Mouse (Mus musculus) limb, embryonic 12.5 days (tissue): ENCODE data around the gene Slc10a4. TPM values are rescaled to one million over a fixed set of nuclear protein-coding genes. Genes with fewer than 3 reads are reported as not detected.
"Not testable (repeated sequence)": the region's sequence is repeated elsewhere in the genome, so short reads cannot be mapped to it uniquely, and the experiment has no call there.

Experiments
- ATAC-seq: fragments of 200-750 bp; cut with Nextera tagmentation; 2 replicates; pipeline ENCODE4 v1.8.0; 2017; ENCODE audit warnings: low read depth, moderate TSS enrichment; ENCODE audit not compliant: insufficient number of reproducible peaks, insufficient read depth, low FRiP score, low TSS enrichment
- H3K27ac ChIP-seq: fragments of 300-500 bp; sonication (generic); 2 replicates; pipeline ENCODE4 v1.5.1; 2016; ENCODE audit warnings: mild to moderate bottlenecking, moderate library complexity
- H3K27me3 ChIP-seq: fragments of 300-500 bp; sonication (generic); 2 replicates; pipeline ENCODE4 v1.6.1; 2016; ENCODE audit warnings: mild to moderate bottlenecking, moderate library complexity
- H3K36me3 ChIP-seq: fragments of 300-500 bp; sonication (generic); 2 replicates; pipeline ENCODE4 v1.6.1; 2016; ENCODE audit warnings: mild to moderate bottlenecking, moderate library complexity
- H3K4me1 ChIP-seq: fragments of 300-500 bp; sonication (generic); replicated peaks from 2 replicates; pipeline ENCODE4 v1.6.1; 2016
- H3K4me2 ChIP-seq: fragments of 300-500 bp; sonication (generic); 2 replicates; pipeline ENCODE4 v1.6.1; 2016; ENCODE audit warnings: mild to moderate bottlenecking, moderate library complexity
- H3K4me3 ChIP-seq: fragments of 300-500 bp; sonication (generic); replicated peaks from 2 replicates; pipeline ENCODE4 v1.5.1; 2016; ENCODE audit warnings: mild to moderate bottlenecking
- H3K9ac ChIP-seq: fragments of 300-500 bp; sonication (generic); replicated peaks from 2 replicates; pipeline ENCODE4 v1.6.1; 2016; ENCODE audit warnings: mild to moderate bottlenecking, moderate library complexity
- H3K9me3 ChIP-seq: fragments of 300-500 bp; sonication (generic); 2 replicates; pipeline ENCODE4 v1.6.1; 2016; ENCODE audit warnings: mild to moderate bottlenecking, moderate library complexity
- WGBS: fragments of 180-500 bp; shearing (Covaris S2); methylation state at CpG from one replicate; pipeline ENCODE4 v1.1.7; 2016; 5-methylcytosine and 5-hydroxymethylcytosine counted together
- polyA plus RNA-seq: library from polyadenylated mRNA; unstranded; fragments of >200 nt; fragmentation: Nextera tagmentation; extraction: Ambion mirVana; gene quantifications from 2 replicates; pipeline ENCODE4 v1.2.1, GENCODE M21; 2016

Slc10a4 gene
- polyA plus RNA-seq, 1 experiment from 2014 or later = 0.59 TPM

GRCm38 (mm10) chr5:73013611-73014287 lies 7.1 kb downstream of the Slc10a4 start:
- peak overlapping the region; percentile 42 for H3K9ac ChIP-seq
- H3K4me2 ChIP-seq = peak overlapping the region; percentile 67
- peak overlapping the region; percentile 44 for H3K4me3 ChIP-seq
- peaks cover 46% of the 10 kb centered on the region for H3K27me3 ChIP-seq
- 1% methylated on average over 64 of the region's 65 CpGs for WGBS
- H3K27ac ChIP-seq, H3K9me3 ChIP-seq, H3K36me3 ChIP-seq: not testable (repeated sequence)
- H3K4me1 ChIP-seq = peaks cover 21% of the 10 kb centered on the region
- ATAC-seq = peak; percentile 48; the same call in 1 of the 2 replicates

GRCm38 (mm10) chr5:73014745-73015144 lies 8.1 kb downstream of the Slc10a4 start:
- ATAC-seq = no peak
- WGBS = 26% methylated on average over 9 of the region's 9 CpGs
- Histone ChIP-seq H3K4me3 (no peak overlapping the region), H3K9ac (no peak overlapping the region), H3K9me3 (no peaks in the 10 kb centered on the region), H3K4me1 (peaks cover 21% of the 10 kb centered on the region), H3K27ac (no peak overlapping the region), H3K36me3 (no peaks in the 10 kb centered on the region), H3K4me2 (no peak overlapping the region), H3K27me3 (peaks cover 45% of the 10 kb centered on the region)

- H3K4me1 ChIP-seq = no peaks in the 10 kb centered on the region
- H3K36me3 ChIP-seq = peaks cover 33% of the 10 kb centered on the region
- no peaks in the 10 kb centered on the region for H3K27me3 ChIP-seq
- WGBS = 91% methylated on average over 13 of the region's 13 CpGs
- H3K9me3 ChIP-seq = no peaks in the 10 kb centered on the region
- H3K9ac ChIP-seq = no peak overlapping the region
- no peak overlapping the region for H3K27ac ChIP-seq
- no peak overlapping the region for H3K4me3 ChIP-seq
- H3K4me2 ChIP-seq = no peak overlapping the region
- no peak for ATAC-seq
These were observed 17.1 kb downstream of the Slc10a4 start for GRCm38 (mm10) chr5:73023801-73024200.

GRCm38 (mm10) chr5:73028646-73029045 lies 22.0 kb downstream of the Slc10a4 start:
- H3K36me3 ChIP-seq = peaks cover 63% of the 10 kb centered on the region

GRCm38 (mm10) chr5:73032481-73032880 lies 25.8 kb downstream of the Slc10a4 start:
- no peaks in the 10 kb centered on the region for H3K9me3 ChIP-seq
- H3K4me1 ChIP-seq = no peaks in the 10 kb centered on the region
- H3K27ac ChIP-seq = no peak overlapping the region
- WGBS = 75% methylated on average over 11 of the region's 11 CpGs
- no peak overlapping the region for H3K4me2 ChIP-seq
- H3K27me3 ChIP-seq = no peaks in the 10 kb centered on the region
- peaks cover 78% of the 10 kb centered on the region for H3K36me3 ChIP-seq
- no peak overlapping the region for H3K4me3 ChIP-seq
- ATAC-seq = no peak
- H3K9ac ChIP-seq = no peak overlapping the region

More at GRCm38 (mm10) chr5:73028646-73029045, 22.0 kb downstream of the Slc10a4 start:
- Histone ChIP-seq H3K4me1 (no peaks in the 10 kb centered on the region), H3K4me2 (no peak overlapping the region), H3K27me3 (no peaks in the 10 kb centered on the region), H3K4me3 (no peak overlapping the region), H3K9ac (no peak overlapping the region), H3K9me3 (no peaks in the 10 kb centered on the region), H3K27ac (no peak overlapping the region)
- WGBS = 83% methylated on average over 13 of the region's 13 CpGs
- ATAC-seq = no peak

- no peak overlapping the region for H3K4me2 ChIP-seq
- peaks cover 56% of the 10 kb centered on the region for H3K36me3 ChIP-seq
- no peaks in the 10 kb centered on the region for H3K9me3 ChIP-seq
- no peaks in the 10 kb centered on the region for H3K4me1 ChIP-seq
- no peak overlapping the region for H3K27ac ChIP-seq
- no peaks in the 10 kb centered on the region for H3K27me3 ChIP-seq
- ATAC-seq = no peak
- H3K9ac ChIP-seq = no peak overlapping the region
- no peak overlapping the region for H3K4me3 ChIP-seq
- WGBS = 100% methylated on average over 2 of the region's 2 CpGs
These were observed 37.4 kb downstream of the Slc10a4 start for GRCm38 (mm10) chr5:73044055-73044454.

GRCm38 (mm10) chr5:73047651-73048245 lies 41.1 kb downstream of the Slc10a4 start:
- no peaks in the 10 kb centered on the region for H3K27me3 ChIP-seq
- no peak overlapping the region for H3K27ac ChIP-seq
- H3K36me3 ChIP-seq = peaks cover 85% of the 10 kb centered on the region
- no peaks in the 10 kb centered on the region for H3K4me1 ChIP-seq
- no peaks in the 10 kb centered on the region for H3K9me3 ChIP-seq
- no peak for ATAC-seq
- WGBS = 84% methylated on average over 7 of the region's 7 CpGs
- no peak overlapping the region for H3K4me3 ChIP-seq
- no peak overlapping the region for H3K9ac ChIP-seq
- no peak overlapping the region for H3K4me2 ChIP-seq

- Histone ChIP-seq H3K9me3 (no peaks in the 10 kb centered on the region), H3K27ac (no peak overlapping the region), H3K4me1 (no peaks in the 10 kb centered on the region), H3K27me3 (no peaks in the 10 kb centered on the region), H3K9ac (no peak overlapping the region), H3K36me3 (peaks cover 91% of the 10 kb centered on the region), H3K4me2 (no peak overlapping the region), H3K4me3 (no peak overlapping the region)
- 94% methylated on average over 8 of the region's 8 CpGs for WGBS
- ATAC-seq = no peak
These were observed 47.2 kb downstream of the Slc10a4 start for GRCm38 (mm10) chr5:73053933-73054332.

GRCm38 (mm10) chr5:73056457-73056856 lies 49.8 kb downstream of the Slc10a4 start:
- ATAC-seq = no peak

GRCm38 (mm10) chr5:73056937-73057336 lies 50.3 kb downstream of the Slc10a4 start:
- no peak for ATAC-seq

More at GRCm38 (mm10) chr5:73056457-73056856, 49.8 kb downstream of the Slc10a4 start:
- peaks cover 69% of the 10 kb centered on the region for H3K36me3 ChIP-seq
- 90% methylated on average over 6 of the region's 6 CpGs for WGBS
- 0 out of 2 replicates have a peak, but pooled peaks cover 2% of the 10 kb centered on the region for H3K4me1 ChIP-seq
- H3K27me3 ChIP-seq = no peaks in the 10 kb centered on the region
- H3K4me2 ChIP-seq = no peak overlapping the region
- no peak overlapping the region for H3K9ac ChIP-seq
- no peak overlapping the region for H3K4me3 ChIP-seq
- H3K9me3 ChIP-seq = no peaks in the 10 kb centered on the region
- H3K27ac ChIP-seq = no peak overlapping the region

GRCm38 (mm10) chr5:73061506-73062155 lies 54.9 kb downstream of the Slc10a4 start:
- peaks cover 44% of the 10 kb centered on the region for H3K36me3 ChIP-seq
- no peaks in the 10 kb centered on the region for H3K27me3 ChIP-seq
- no peaks in the 10 kb centered on the region for H3K9me3 ChIP-seq
- 79% methylated on average over 11 of the region's 11 CpGs for WGBS
- H3K9ac ChIP-seq = no peak overlapping the region
- no peak overlapping the region for H3K4me2 ChIP-seq
- H3K4me3 ChIP-seq = no peak overlapping the region
- ATAC-seq = no peak
- H3K4me1 ChIP-seq = 0 out of 2 replicates have a peak, but pooled peaks cover 2% of the 10 kb centered on the region
- no peak overlapping the region for H3K27ac ChIP-seq

More at GRCm38 (mm10) chr5:73056937-73057336, 50.3 kb downstream of the Slc10a4 start:
- H3K9me3 ChIP-seq = no peaks in the 10 kb centered on the region
- WGBS = 95% methylated on average over 5 of the region's 5 CpGs
- no peak overlapping the region for H3K27ac ChIP-seq
- H3K4me3 ChIP-seq = no peak overlapping the region
- H3K4me2 ChIP-seq = no peak overlapping the region
- peaks cover 64% of the 10 kb centered on the region for H3K36me3 ChIP-seq
- no peak overlapping the region for H3K9ac ChIP-seq
- H3K27me3 ChIP-seq = no peaks in the 10 kb centered on the region
- 0 out of 2 replicates have a peak, but pooled peaks cover 2% of the 10 kb centered on the region for H3K4me1 ChIP-seq
